Mouse (Mus musculus): ENCODE measurements around the gene Stk11.

Stk11 gene

GRCm38 (mm10) chr10:80172527-80173292 is 57.1 kb downstream of the Stk11 start, which contains the start of gene 1600002K03Rik:
TSS of gene 1600002K03Rik (plus strand) at chr10:80172944.
- peak; percentile 94 for DNase-seq

- no peak for DNase-seq
These were observed 57.8 kb downstream of the Stk11 start for GRCm38 (mm10) chr10:80173358-80173757.

GRCm38 (mm10) chr10:80173955-80174640 is 58.5 kb downstream of the Stk11 start:
- no peak for DNase-seq

GRCm38 (mm10) chr10:80174705-80175104 is 59.1 kb downstream of the Stk11 start:
- peak; percentile 80 for DNase-seq

- DNase-seq: peak; percentile 64
These were observed 60.1 kb downstream of the Stk11 start for GRCm38 (mm10) chr10:80175536-80176269.

- no peak for DNase-seq
These were observed 60.7 kb downstream of the Stk11 start for GRCm38 (mm10) chr10:80176270-80176834.

GRCm38 (mm10) chr10:80177441-80178279 is 62.1 kb downstream of the Stk11 start:
- DNase-seq: no peak

GRCm38 (mm10) chr10:80179068-80180051 is 63.8 kb downstream of the Stk11 start, which contains the start of gene Efna2:
TSS of gene Efna2 (plus strand) at chr10:80179482.
- DNase-seq: peak; percentile 92

Data from embryo, embryonic 11 days (tissue).